Mouse (Mus musculus) CH12.LX (cell line): ENCODE results near the gene Ppm1m. TPM values are rescaled to one million over a fixed set of nuclear protein-coding genes. Genes with fewer than 3 reads are reported as not detected.

Experiments used
- DNase-seq: peaks from one replicate; pipeline ENCODE4 v3.0.0-alpha.2; 2013; ENCODE audit errors: extremely low read depth
- H3K27ac ChIP-seq: 2 replicates; pipeline ENCODE4 v1.5.1; 2012; ENCODE audit warnings: low read depth, mild to moderate bottlenecking, control low read depth, moderate library complexity; ENCODE audit not compliant: insufficient read depth
- H3K27me3 ChIP-seq: replicated peaks from 2 replicates; pipeline ENCODE3; 2012; ENCODE audit warnings: inconsistent platforms
- H3K36me3 ChIP-seq, 2 experiments: replicated peaks in 1 of 2; 2 replicates each; pipeline versions ENCODE3 to v1.6.1; 2012; ENCODE audit warnings: inconsistent platforms in 1 of 2, low read length in 1 of 2, mild to moderate bottlenecking in 1 of 2, mixed read lengths in 1 of 2, moderate library complexity in 1 of 2; ENCODE audit not compliant: control insufficient read depth in 1 of 2, insufficient read depth in 1 of 2
- H3K4me1 ChIP-seq, 2 experiments: 2 replicates each; pipeline ENCODE4 v1.6.1; 2012; ENCODE audit warnings: inconsistent platforms in 1 of 2, moderate library complexity in 1 of 2; ENCODE audit not compliant: insufficient read depth in 2 of 2, control insufficient read depth in 1 of 2
- H3K4me2 ChIP-seq: 2 replicates; pipeline ENCODE4 v1.6.1; 2012; ENCODE audit warnings: low read depth, mild to moderate bottlenecking, control low read depth; ENCODE audit not compliant: poor library complexity, insufficient read depth, severe bottlenecking
- H3K4me3 ChIP-seq, 3 experiments: fragments of 150-350 bp in 1 of 3; sonication (generic) in 1 of 3; replicated peaks in 1 of 3; 2 replicates each; pipeline versions ENCODE3 to v1.5.1; 2011 to 2012; ENCODE audit warnings: low read depth in 2 of 3, low read length in 2 of 3, mild to moderate bottlenecking in 2 of 3, moderate library complexity in 2 of 3, control low read depth in 1 of 3, improper control_type of control experiment in 1 of 3, inconsistent platforms in 1 of 3, mixed read lengths in 1 of 3; ENCODE audit not compliant: poor library complexity in 1 of 3
- H3K79me2 ChIP-seq: replicated peaks from 2 replicates; pipeline ENCODE4 v1.6.1; 2012; ENCODE audit warnings: mild to moderate bottlenecking, moderate library complexity; ENCODE audit not compliant: control insufficient read depth, poor library complexity, insufficient read depth, severe bottlenecking; ENCODE audit errors: extremely low read depth
- H3K9ac ChIP-seq: 2 replicates; pipeline ENCODE4 v1.6.1; 2012; ENCODE audit warnings: low read depth, mild to moderate bottlenecking, control low read depth, moderate library complexity; ENCODE audit not compliant: insufficient read depth
- H3K9me3 ChIP-seq: replicated peaks from 2 replicates; pipeline ENCODE3; 2012; ENCODE audit warnings: low read length, inconsistent platforms, mixed read lengths
- BHLHE40 ChIP-seq: IDR thresholded peaks from 2 replicates; pipeline ENCODE4 v1.6.1; 2011; ENCODE audit warnings: mild to moderate bottlenecking, low read depth, low read length, improper control_type of control experiment
- CHD1 ChIP-seq: IDR thresholded peaks from 2 replicates; pipeline ENCODE4 v1.6.1; 2012; ENCODE audit warnings: low read depth, low read length, improper control_type of control experiment, inconsistent platforms
- E2F4 ChIP-seq: IDR thresholded peaks from 2 replicates; pipeline ENCODE4 v1.6.1; 2011; ENCODE audit warnings: low read depth, low read length, improper control_type of control experiment; ENCODE audit not compliant: insufficient replicate concordance
- ELF1 ChIP-seq: IDR thresholded peaks from 2 replicates; pipeline ENCODE4 v1.6.1; 2014; ENCODE audit warnings: low read depth, mild to moderate bottlenecking, inconsistent platforms, low read length, improper control_type of control experiment
- EP300 ChIP-seq: IDR thresholded peaks from 2 replicates; pipeline ENCODE4 v1.6.1; 2011; ENCODE audit warnings: low read length, improper control_type of control experiment
- ETS1 ChIP-seq: conservative IDR thresholded peaks from 2 replicates; pipeline ENCODE4 v1.6.1; 2012; ENCODE audit warnings: low read depth, mild to moderate bottlenecking, inconsistent platforms, low read length, improper control_type of control experiment, moderate library complexity
- HCFC1 ChIP-seq: IDR thresholded peaks from 2 replicates; pipeline ENCODE4 v1.6.1; 2012; ENCODE audit warnings: low read depth, mild to moderate bottlenecking, inconsistent platforms, low read length, improper control_type of control experiment
- IRF4 ChIP-seq: IDR thresholded peaks from 2 replicates; pipeline ENCODE4 v1.6.1; 2014; ENCODE audit warnings: low read depth, mild to moderate bottlenecking, inconsistent platforms, low read length, improper control_type of control experiment
- JUN ChIP-seq: IDR thresholded peaks from 2 replicates; pipeline ENCODE4 v1.6.1; 2011; ENCODE audit warnings: low read depth, mild to moderate bottlenecking, low read length, improper control_type of control experiment, moderate library complexity; ENCODE audit not compliant: insufficient read depth
- JUND ChIP-seq: conservative IDR thresholded peaks from 2 replicates; pipeline ENCODE4 v1.6.1; 2011; ENCODE audit warnings: low read depth, low read length, improper control_type of control experiment
- KAT2A ChIP-seq: IDR thresholded peaks from 2 replicates; pipeline ENCODE4 v1.6.1; 2012; ENCODE audit warnings: low read length, improper control_type of control experiment, inconsistent platforms; ENCODE audit not compliant: insufficient replicate concordance
- MAFK ChIP-seq: IDR thresholded peaks from 2 replicates; pipeline ENCODE4 v1.6.1; 2011; ENCODE audit warnings: low read length, improper control_type of control experiment; ENCODE audit not compliant: insufficient replicate concordance
- MAX ChIP-seq: IDR thresholded peaks from 2 replicates; pipeline ENCODE4 v1.6.1; 2011; ENCODE audit warnings: low read length, improper control_type of control experiment
- MAZ ChIP-seq: IDR thresholded peaks from 2 replicates; pipeline ENCODE4 v1.6.1; 2012; ENCODE audit warnings: low read depth, mild to moderate bottlenecking, inconsistent platforms, low read length, improper control_type of control experiment, moderate library complexity
- MEF2A ChIP-seq: IDR thresholded peaks from 2 replicates; pipeline ENCODE4 v1.6.1; 2014; ENCODE audit warnings: low read depth, mild to moderate bottlenecking, inconsistent platforms, low read length, improper control_type of control experiment, borderline replicate concordance
- MXI1 ChIP-seq: IDR thresholded peaks from 2 replicates; pipeline ENCODE4 v1.6.1; 2011; ENCODE audit warnings: mild to moderate bottlenecking, low read depth, low read length, improper control_type of control experiment
- NELFE ChIP-seq: IDR thresholded peaks from 2 replicates; pipeline ENCODE4 v1.6.1; 2011; ENCODE audit warnings: low read depth, low read length, improper control_type of control experiment
- NRF1 ChIP-seq: IDR thresholded peaks from 2 replicates; pipeline ENCODE4 v1.6.1; 2014; ENCODE audit warnings: low read depth, mild to moderate bottlenecking, inconsistent platforms, low read length, improper control_type of control experiment, moderate library complexity
- PAX5 ChIP-seq: IDR thresholded peaks from 2 replicates; pipeline ENCODE4 v1.6.1; 2012; ENCODE audit warnings: low read length, inconsistent platforms, mixed read lengths
- POLR2A ChIP-seq: IDR thresholded peaks from 2 replicates; pipeline ENCODE4 v1.6.1; 2011; ENCODE audit warnings: low read depth, mild to moderate bottlenecking, improper control_type of control experiment, low read length
- POLR2AphosphoS2 ChIP-seq: IDR thresholded peaks from 2 replicates; pipeline ENCODE4 v1.6.1; 2011; ENCODE audit warnings: low read depth, low read length, improper control_type of control experiment
- RAD21 ChIP-seq: IDR thresholded peaks from 2 replicates; pipeline ENCODE4 v1.6.1; 2011; ENCODE audit warnings: low read depth, mild to moderate bottlenecking, low read length, improper control_type of control experiment, moderate library complexity
- RCOR1 ChIP-seq: conservative IDR thresholded peaks from 2 replicates; pipeline ENCODE4 v1.6.1; 2012; ENCODE audit warnings: low read depth, mild to moderate bottlenecking, inconsistent platforms, low read length, improper control_type of control experiment
- SIN3A ChIP-seq: IDR thresholded peaks from 2 replicates; pipeline ENCODE4 v1.6.1; 2012; ENCODE audit warnings: low read length, improper control_type of control experiment, inconsistent platforms
- SMC3 ChIP-seq: IDR thresholded peaks from 2 replicates; pipeline ENCODE4 v1.6.1; 2011; ENCODE audit warnings: low read depth, low read length, improper control_type of control experiment
- TBP ChIP-seq: conservative IDR thresholded peaks from 2 replicates; pipeline ENCODE4 v1.6.1; 2011; ENCODE audit warnings: low read depth, low read length, improper control_type of control experiment
- TCF12 ChIP-seq: IDR thresholded peaks from 2 replicates; pipeline ENCODE4 v1.6.1; 2014; ENCODE audit warnings: low read depth, mild to moderate bottlenecking, inconsistent platforms, low read length, improper control_type of control experiment
- UBTF ChIP-seq: IDR thresholded peaks from 2 replicates; pipeline ENCODE4 v1.6.1; 2012; ENCODE audit warnings: low read depth, mild to moderate bottlenecking, inconsistent platforms, low read length, improper control_type of control experiment, moderate library complexity
- ZC3H11A ChIP-seq: IDR thresholded peaks from 2 replicates; pipeline ENCODE4 v1.6.1; 2012; ENCODE audit warnings: low read depth, mild to moderate bottlenecking, inconsistent platforms, low read length, improper control_type of control experiment
- ZMIZ1 ChIP-seq: IDR thresholded peaks from 2 replicates; pipeline ENCODE4 v1.6.1; 2012; ENCODE audit warnings: low read depth, mild to moderate bottlenecking, inconsistent platforms, low read length, improper control_type of control experiment
- dilution Hi-C: fragments of 300-500 bp; cut with MboI; formaldehyde crosslinking; loops from 2 replicates; pipeline ENCODE4 v1.14.3; 2020; ENCODE audit warnings: low sequenced_read_pairs; ENCODE audit not compliant: extremely low pct_unique_long_range_greater_than_20kb, extremely low pct_ligation_motif_present
- in situ Hi-C: fragments of 300-500 bp; cut with MboI; formaldehyde crosslinking; loops from 3 replicates; pipeline ENCODE4 v1.14.3; 2019; ENCODE audit warnings: low sequenced_read_pairs, low pct_ligation_motif_present, low pct_unique_long_range_greater_than_20kb, mixed read lengths
- polyA plus RNA-seq: library from polyadenylated mRNA; unstranded; fragments of >175 nt; gene quantifications from 2 replicates; pipeline ENCODE4 v1.2.1, GENCODE M21; 2012; ENCODE audit warnings: low read depth; ENCODE audit not compliant: insufficient read length
- total RNA-seq, 2 experiments: library from RNA; depleted of rRNA; stranded (reverse); fragments of 300-350 nt in 1 of 2; fragments of >200 nt in 1 of 2; gene quantifications; 2 replicates each; pipeline ENCODE4 v1.2.3; 2012 to 2014

Gene Ppm1m
- total and polyA plus RNA-seq, 3 experiments, result 54.7 to 111 (median 86.0) TPM

DNA sequence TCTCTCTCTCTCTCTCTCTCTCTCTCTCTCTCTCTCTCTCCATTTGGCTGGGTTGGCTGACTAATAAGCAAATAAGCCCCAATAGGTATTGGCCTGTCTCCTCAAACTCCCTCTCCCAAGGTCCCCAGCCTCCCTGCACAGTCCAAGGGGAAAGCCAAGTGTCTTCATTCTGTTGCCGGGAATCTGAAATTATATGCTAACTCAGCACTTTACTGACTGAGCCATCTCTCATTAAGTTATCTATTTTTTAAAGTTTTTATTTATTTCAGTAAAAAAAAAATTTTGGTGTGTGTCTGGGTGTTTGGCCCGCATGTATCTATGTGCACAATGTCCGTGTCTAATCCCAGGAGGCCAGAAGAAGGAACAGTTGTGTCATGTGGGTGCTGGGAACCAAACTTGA is 2.3 kb upstream of the Ppm1m start:
- in situ Hi-C loops, result no loop called here
- H3K4me3 ChIP-seq, result peak overlapping the region in 2 of 3 experiments; percentile 54 to 75
- no peak overlapping the region for H3K9ac ChIP-seq
- peaks cover 17% of the 10 kb centered on the region for H3K79me2 ChIP-seq
- TF ChIP-seq SMC3 (no peak), MAFK (peak; percentile 99), MAZ (no peak), EP300 (no peak)
- peak overlapping the region; percentile 71; the same call in 1 of the 2 replicates for H3K4me2 ChIP-seq
- no peaks in the 10 kb centered on the region for H3K9me3 ChIP-seq
- H3K36me3 ChIP-seq, result peaks cover 4 to 32% of the 10 kb centered on the region in 2 experiments
- no peak overlapping the region for H3K27ac ChIP-seq
- no peaks in the 10 kb centered on the region for H3K27me3 ChIP-seq
- H3K4me1 ChIP-seq, result peaks cover 31 to 72% of the 10 kb centered on the region in 2 experiments
- dilution Hi-C loops, result no loop called here
- DNase-seq, result no peak

DNA sequence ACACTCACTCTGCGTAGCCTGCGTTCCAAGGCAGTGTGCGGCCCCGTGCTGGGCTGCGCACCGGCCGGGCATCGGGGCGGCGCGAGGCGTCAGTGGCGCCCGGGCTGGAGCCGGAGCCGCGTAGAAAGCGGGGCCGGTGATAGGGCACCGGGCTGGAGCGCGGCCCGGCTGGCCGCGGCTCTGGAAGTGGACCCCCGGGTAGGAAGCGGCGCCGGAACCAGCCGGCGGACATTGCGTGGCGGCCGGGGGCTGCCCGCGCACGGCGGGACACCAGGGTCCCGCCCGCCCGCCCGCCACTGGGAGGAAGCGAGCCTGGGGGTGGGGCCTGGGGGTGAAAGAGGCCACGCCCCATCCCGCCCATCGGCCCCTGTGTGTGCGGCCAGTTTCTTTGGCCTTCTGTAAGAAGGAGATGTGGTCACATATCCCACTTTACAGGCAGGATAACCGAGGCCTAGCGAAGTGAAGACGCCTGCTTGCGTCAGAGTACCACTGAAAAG is 536 bp downstream of the Ppm1m start:
- Histone ChIP-seq H3K27ac (peak overlapping the region; percentile 85), H3K9me3 (no peaks in the 10 kb centered on the region), H3K79me2 (peaks cover 16% of the 10 kb centered on the region), H3K27me3 (no peaks in the 10 kb centered on the region), H3K36me3 (peaks cover 26 to 37% of the 10 kb centered on the region in 2 experiments), H3K9ac (peak overlapping the region; percentile 83), H3K4me3 (peak overlapping the region; percentile 71 to 86 (median 72)), H3K4me2 (peak overlapping the region; percentile 89), H3K4me1 (peaks cover 23 to 74% of the 10 kb centered on the region in 2 experiments)
- in situ Hi-C loops, result no loop called here
- DNase-seq, result peak; percentile 75
- dilution Hi-C loops, result no loop called here
- TF ChIP-seq ELF1 (no peak), TCF12 (0 out of 2 replicates have a peak, but pooled peaks have one; percentile 52), NRF1 (no peak), UBTF (peak; percentile 54; the same call in 1 of the 2 replicates), EP300 (no peak), RAD21 (no peak), CHD1 (no peak), SIN3A (peak; percentile 61), PAX5 (no peak), E2F4 (no peak), IRF4 (peak; percentile 12; the same call in 1 of the 2 replicates), MAFK (no peak), HCFC1 (peak; percentile 33; the same call in 1 of the 2 replicates), POLR2A (peak; percentile 86), ZMIZ1 (peak; percentile 65; the same call in 1 of the 2 replicates), NELFE (peak; percentile 78), SMC3 (no peak), POLR2AphosphoS2 (no peak), ZC3H11A (no peak), JUND (no peak), KAT2A (no peak), JUN (no peak), TBP (peak; percentile 73; the same call in 1 of the 2 replicates), MAX (no peak), BHLHE40 (no peak), MXI1 (no peak), MEF2A (no peak), RCOR1 (0 out of 2 replicates have a peak, but pooled peaks have one; percentile 19), MAZ (no peak), ETS1 (no peak)
